Mouse (Mus musculus) embryonic facial prominence, embryonic 11.5 days (tissue): ENCODE measurements around the gene Olfr1191-ps1. TPM values are rescaled to one million over a fixed set of nuclear protein-coding genes. Genes with fewer than 3 reads are reported as not detected.
"Not testable (repeated sequence)": the region's sequence is repeated elsewhere in the genome, so short reads cannot be mapped to it uniquely, and the experiment has no call there.

ENCODE experiments used
- ATAC-seq: fragments of 200-750 bp; cut with Nextera tagmentation; replicated peaks from 2 replicates; pipeline ENCODE4 v1.8.0; 2017; ENCODE audit warnings: low read depth; ENCODE audit not compliant: insufficient number of reproducible peaks, low FRiP score, low TSS enrichment
- DNase-seq: peaks from one replicate; pipeline ENCODE4 v3.0.0-alpha.2; 2015; ENCODE audit warnings: low spot score
- H3K27ac ChIP-seq: fragments of 300-500 bp; sonication (generic); replicated peaks from 2 replicates; pipeline ENCODE4 v1.5.1; 2014; ENCODE audit warnings: mild to moderate bottlenecking, low read depth, low read length, control low read depth
- H3K27me3 ChIP-seq: fragments of 300-500 bp; sonication (generic); 2 replicates; pipeline ENCODE4 v1.6.1; 2014; ENCODE audit warnings: mild to moderate bottlenecking, low read length, moderate library complexity, mixed read lengths; ENCODE audit not compliant: control insufficient read depth, insufficient read depth
- H3K36me3 ChIP-seq: fragments of 300-500 bp; sonication (generic); replicated peaks from 2 replicates; pipeline ENCODE4 v1.6.1; 2014; ENCODE audit warnings: low read depth, mild to moderate bottlenecking, low read length, moderate library complexity, mixed read lengths; ENCODE audit not compliant: control insufficient read depth, insufficient read depth
- H3K4me1 ChIP-seq: fragments of 300-500 bp; sonication (generic); 2 replicates; pipeline ENCODE4 v1.6.1; 2014; ENCODE audit warnings: low read length, mixed read lengths; ENCODE audit not compliant: control insufficient read depth, insufficient read depth
- H3K4me2 ChIP-seq: fragments of 300-500 bp; sonication (generic); 2 replicates; pipeline ENCODE4 v1.6.1; 2014; ENCODE audit warnings: low read depth, mild to moderate bottlenecking, control low read depth, low read length, moderate library complexity
- H3K4me3 ChIP-seq: fragments of 300-500 bp; sonication (generic); 2 replicates; pipeline ENCODE4 v1.5.1; 2014; ENCODE audit warnings: low read depth, low read length, control low read depth
- H3K9ac ChIP-seq: fragments of 300-500 bp; sonication (generic); replicated peaks from 2 replicates; pipeline ENCODE4 v1.6.1; 2014; ENCODE audit warnings: mild to moderate bottlenecking, control low read depth, low read length
- H3K9me3 ChIP-seq: fragments of 300-500 bp; sonication (generic); replicated peaks from 2 replicates; pipeline ENCODE4 v1.6.1; 2016; ENCODE audit warnings: mild to moderate bottlenecking, low read length, inconsistent platforms, mixed read lengths; ENCODE audit not compliant: control insufficient read depth
- WGBS: fragments of 180-500 bp; shearing (Covaris S2); extraction: QIAGEN DNeasy Blood & Tissue Kit; methylation state at CpG from one replicate; pipeline ENCODE4 v1.1.7; 2014; 5-methylcytosine and 5-hydroxymethylcytosine counted together
- polyA plus RNA-seq: library from polyadenylated mRNA; unstranded; fragments of >200 nt; fragmentation: Nextera tagmentation; extraction: Ambion mirVana; gene quantifications from 2 replicates; pipeline ENCODE4 v1.2.1, GENCODE M21; 2014

Gene Olfr1191-ps1
- polyA plus RNA-seq, result not detected in 2 replicates

GRCm38 (mm10) chr2:88640242-88640641 lies at the start of gene Olfr1191-ps1:
Gene Olfr1191-ps1 (plus strand): TSS chr2:88640542.
- H3K36me3 ChIP-seq, ATAC-seq, H3K4me2 ChIP-seq: not testable (repeated sequence)

GRCm38 (mm10) chr2:88648209-88648608 lies 7.9 kb downstream of the Olfr1191-ps1 start, which contains the start of gene Olfr1192-ps1:
Gene Olfr1192-ps1 (plus strand): TSS chr2:88648509.
- Histone ChIP-seq H3K4me3 (no peak within 1 kb of the TSS), H3K27ac (no peak within 1 kb of the TSS), H3K9me3 (no peaks in the 10 kb centered on the region), H3K36me3 (no peaks in the 10 kb centered on the region), H3K9ac (no peak within 1 kb of the TSS), H3K4me2 (no peak within 1 kb of the TSS), H3K4me1 (no peaks in the 10 kb centered on the region), H3K27me3 (no peaks in the 10 kb centered on the region)
- DNase-seq (no peak), ATAC-seq (no peak)
- WGBS, result 50% methylated on average over 1 of the region's 1 CpGs

More at GRCm38 (mm10) chr2:88640242-88640641, at the start of gene Olfr1191-ps1:
- not testable (repeated sequence) for H3K27ac ChIP-seq, H3K27me3 ChIP-seq, H3K4me3 ChIP-seq, H3K4me1 ChIP-seq, DNase-seq, H3K9me3 ChIP-seq, H3K9ac ChIP-seq
- 88% methylated on average over 1 of the region's 1 CpGs for WGBS

DNA sequence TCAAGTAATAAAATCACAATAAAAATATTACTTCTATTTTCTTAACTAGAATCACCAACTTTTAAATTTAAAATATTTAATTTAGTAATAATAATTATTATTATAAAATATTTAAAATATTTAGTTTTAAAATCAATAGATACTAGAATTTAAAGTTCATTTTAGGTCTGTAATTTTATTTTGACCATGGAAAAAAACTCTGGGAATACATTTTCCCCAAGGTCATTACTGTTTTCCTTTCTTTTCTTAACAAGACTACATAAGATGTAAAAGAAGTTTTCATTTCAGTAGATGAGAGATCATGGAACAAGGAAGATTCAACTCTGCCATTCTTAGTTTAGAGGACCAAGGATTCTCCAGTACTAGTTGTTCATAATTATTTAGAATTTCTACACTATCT lies 35.0 kb downstream of the Olfr1191-ps1 start, which contains the start of gene Olfr1193:
Gene Olfr1193, plus strand, starts transcription at position 301 of the 400 bp plus-strand sequence.
- not testable (repeated sequence) for H3K9ac ChIP-seq, H3K27ac ChIP-seq, H3K4me1 ChIP-seq, H3K9me3 ChIP-seq, H3K27me3 ChIP-seq, DNase-seq, H3K4me3 ChIP-seq, ATAC-seq, H3K36me3 ChIP-seq, H3K4me2 ChIP-seq

GRCm38 (mm10) chr2:88689087-88689486 lies 48.7 kb downstream of the Olfr1191-ps1 start, which contains the start of gene Olfr1195:
Gene Olfr1195 (minus strand): TSS chr2:88689187.
- ATAC-seq (no peak), DNase-seq (no peak)
- no peak within 1 kb of the TSS for H3K4me2 ChIP-seq
- no peak within 1 kb of the TSS for H3K9ac ChIP-seq
- no peak within 1 kb of the TSS for H3K27ac ChIP-seq
- no peaks in the 10 kb centered on the region for H3K27me3 ChIP-seq
- no peaks in the 10 kb centered on the region for H3K36me3 ChIP-seq
- no peaks in the 10 kb centered on the region for H3K4me1 ChIP-seq
- no peaks in the 10 kb centered on the region for H3K9me3 ChIP-seq
- H3K4me3 ChIP-seq, result no peak within 1 kb of the TSS

Other genes starting within 250 kb of the Olfr1191-ps1 start
- not detected in 2 replicates for gene Olfr1179, start 234.1 kb upstream of the Olfr1191-ps1 start, polyA plus RNA-seq
- not detected in 2 replicates for gene Olfr1180, start 221.4 kb upstream of the Olfr1191-ps1 start, polyA plus RNA-seq
- gene Olfr1181, start 214.4 kb upstream of the Olfr1191-ps1 start, polyA plus RNA-seq, result not detected in 2 replicates
- not detected in 2 replicates for gene Gm13757, start 191.4 kb upstream of the Olfr1191-ps1 start, polyA plus RNA-seq
- not detected in 2 replicates for gene Olfr1183, start 185.7 kb upstream of the Olfr1191-ps1 start, polyA plus RNA-seq
- gene Olfr1184, start 156.9 kb upstream of the Olfr1191-ps1 start, polyA plus RNA-seq, result not detected in 2 replicates
- gene Olfr1185-ps1, start 147.2 kb upstream of the Olfr1191-ps1 start, polyA plus RNA-seq, result not detected in 2 replicates
- gene Olfr1186, start 122.0 kb upstream of the Olfr1191-ps1 start, polyA plus RNA-seq, result not detected in 2 replicates
- gene Olfr1188, start 83.6 kb upstream of the Olfr1191-ps1 start, polyA plus RNA-seq, result not detected in 2 replicates
- not detected in 2 replicates for gene Olfr1189, start 54.1 kb upstream of the Olfr1191-ps1 start, polyA plus RNA-seq
- gene Olfr1192-ps1, start 8.0 kb downstream of the Olfr1191-ps1 start, polyA plus RNA-seq, result not detected in 2 replicates
- gene Olfr1193, start 35.1 kb downstream of the Olfr1191-ps1 start, polyA plus RNA-seq, result not detected in 2 replicates
- gene Olfr1195, start 48.6 kb downstream of the Olfr1191-ps1 start, polyA plus RNA-seq, result not detected in 2 replicates
- gene Olfr1196, start 64.1 kb downstream of the Olfr1191-ps1 start, polyA plus RNA-seq, result not detected in 2 replicates
- gene Olfr1197, start 91.8 kb downstream of the Olfr1191-ps1 start, polyA plus RNA-seq, result not detected in 2 replicates
- gene Olfr1198, start 110.8 kb downstream of the Olfr1191-ps1 start, polyA plus RNA-seq, result not detected in 2 replicates
- gene Olfr1199, start 119.9 kb downstream of the Olfr1191-ps1 start, polyA plus RNA-seq, result not detected in 2 replicates
- not detected in 2 replicates for gene Olfr1200, start 129.9 kb downstream of the Olfr1191-ps1 start, polyA plus RNA-seq
- gene Olfr1201, start 152.5 kb downstream of the Olfr1191-ps1 start, polyA plus RNA-seq, result not detected in 2 replicates
- gene Olfr1202, start 174.0 kb downstream of the Olfr1191-ps1 start, polyA plus RNA-seq, result not detected in 2 replicates
- not detected in 2 replicates for gene Olfr1205, start 189.2 kb downstream of the Olfr1191-ps1 start, polyA plus RNA-seq
- not detected in 2 replicates for gene Olfr1204, start 208.8 kb downstream of the Olfr1191-ps1 start, polyA plus RNA-seq
- not detected in 2 replicates for gene Olfr1206, start 222.7 kb downstream of the Olfr1191-ps1 start, polyA plus RNA-seq